Mouse (Mus musculus) stomach, embryonic 14.5 days (tissue): ENCODE data around the gene Nadsyn1. TPM values are rescaled to one million over a fixed set of nuclear protein-coding genes. Genes with fewer than 3 reads are reported as not detected.

Experiments
- ATAC-seq: fragments of 200-750 bp; cut with Nextera tagmentation; 2 replicates; pipeline ENCODE4 v1.8.0; 2017; ENCODE audit warnings: low read depth, moderate TSS enrichment; ENCODE audit not compliant: insufficient number of reproducible peaks, insufficient read depth, low FRiP score
- H3K27ac ChIP-seq: fragments of 300-500 bp; sonication (generic); 2 replicates; pipeline ENCODE4 v1.5.1; 2014; ENCODE audit warnings: mild to moderate bottlenecking, low read length, moderate library complexity, mixed read lengths
- H3K27me3 ChIP-seq: fragments of 300-500 bp; sonication (generic); 2 replicates; pipeline ENCODE4 v1.6.1; 2014; ENCODE audit warnings: low read length, control low read depth, mixed read lengths; ENCODE audit not compliant: control insufficient read depth, insufficient read depth
- H3K36me3 ChIP-seq: fragments of 300-500 bp; sonication (generic); 2 replicates; pipeline ENCODE4 v1.6.1; 2014; ENCODE audit warnings: mild to moderate bottlenecking, control low read depth, low read length, moderate library complexity, mixed read lengths; ENCODE audit not compliant: control insufficient read depth, insufficient read depth
- H3K4me1 ChIP-seq: fragments of 300-500 bp; sonication (generic); 2 replicates; pipeline ENCODE4 v1.6.1; 2014; ENCODE audit warnings: low read length, control low read depth, mixed read lengths; ENCODE audit not compliant: control insufficient read depth, insufficient read depth
- H3K4me2 ChIP-seq: fragments of 300-500 bp; sonication (generic); replicated peaks from 2 replicates; pipeline ENCODE4 v1.6.1; 2014; ENCODE audit warnings: low read depth, low read length, control low read depth
- H3K4me3 ChIP-seq: fragments of 300-500 bp; sonication (generic); 2 replicates; pipeline ENCODE4 v1.5.1; 2014; ENCODE audit warnings: low read depth, low read length, control low read depth
- H3K9ac ChIP-seq: fragments of 300-500 bp; sonication (generic); replicated peaks from 2 replicates; pipeline ENCODE4 v1.6.1; 2014; ENCODE audit warnings: low read depth, mild to moderate bottlenecking, control low read depth, low read length, moderate library complexity, mixed read lengths
- H3K9me3 ChIP-seq: fragments of 300-500 bp; sonication (generic); 2 replicates; pipeline ENCODE4 v1.6.1; 2016; ENCODE audit warnings: low read depth, low read length, control low read depth; ENCODE audit not compliant: control insufficient read depth
- WGBS: fragments of 180-500 bp; shearing (Covaris S2); extraction: QIAGEN DNeasy Blood & Tissue Kit; methylation state at CpG from one replicate; pipeline ENCODE4 v1.1.7; 2014; 5-methylcytosine and 5-hydroxymethylcytosine counted together
- polyA plus RNA-seq: library from polyadenylated mRNA; unstranded; fragments of >200 nt; fragmentation: Nextera tagmentation; extraction: Ambion mirVana; gene quantifications from 2 replicates; pipeline ENCODE4 v1.2.1, GENCODE M21; 2014

The Nadsyn1 gene
- polyA plus RNA-seq, 1 experiment from 2014 or later = 8.5 TPM

- H3K4me3 ChIP-seq = no peak overlapping the region
- no peaks in the 10 kb centered on the region for H3K27me3 ChIP-seq
- H3K36me3 ChIP-seq = peaks cover 20% of the 10 kb centered on the region
- no peaks in the 10 kb centered on the region for H3K9me3 ChIP-seq
- no peak overlapping the region for H3K4me2 ChIP-seq
- 58% methylated on average over 3 of the region's 3 CpGs for WGBS
- no peak overlapping the region for H3K9ac ChIP-seq
- no peak; the same call in 1 of the 2 replicates for ATAC-seq
- peaks cover 9% of the 10 kb centered on the region; the same call in 1 of the 2 replicates for H3K4me1 ChIP-seq
- H3K27ac ChIP-seq = no peak overlapping the region
Measured at GRCm38 (mm10) chr7:143834972-143835371, 12.3 kb upstream of the Nadsyn1 start.

- H3K36me3 ChIP-seq = peaks cover 20% of the 10 kb centered on the region
- H3K4me2 ChIP-seq = no peak overlapping the region
- ATAC-seq = no peak
- peaks cover 9% of the 10 kb centered on the region; the same call in 1 of the 2 replicates for H3K4me1 ChIP-seq
- H3K9ac ChIP-seq = no peak overlapping the region
- no peak overlapping the region for H3K27ac ChIP-seq
- 85% methylated on average over 2 of the region's 2 CpGs for WGBS
- H3K4me3 ChIP-seq = no peak overlapping the region
- no peaks in the 10 kb centered on the region for H3K27me3 ChIP-seq
- H3K9me3 ChIP-seq = no peaks in the 10 kb centered on the region
Measured at GRCm38 (mm10) chr7:143834316-143834715, 11.7 kb upstream of the Nadsyn1 start.

GRCm38 (mm10) chr7:143833581-143834190 lies 11.0 kb upstream of the Nadsyn1 start:
- Histone ChIP-seq H3K4me2 (no peak overlapping the region), H3K27me3 (no peaks in the 10 kb centered on the region), H3K4me1 (peaks cover 9% of the 10 kb centered on the region; the same call in 1 of the 2 replicates), H3K36me3 (peaks cover 19% of the 10 kb centered on the region), H3K9ac (no peak overlapping the region), H3K27ac (no peak overlapping the region), H3K9me3 (no peaks in the 10 kb centered on the region), H3K4me3 (no peak overlapping the region)
- 80% methylated on average over 6 of the region's 6 CpGs for WGBS
- ATAC-seq = no peak

GRCm38 (mm10) chr7:143832611-143833010 lies 10.0 kb upstream of the Nadsyn1 start:
- Histone ChIP-seq H3K4me1 (peaks cover 9% of the 10 kb centered on the region; the same call in 1 of the 2 replicates), H3K9ac (no peak overlapping the region), H3K27ac (no peak overlapping the region), H3K36me3 (peaks cover 8% of the 10 kb centered on the region; the same call in 1 of the 2 replicates), H3K9me3 (no peaks in the 10 kb centered on the region), H3K27me3 (no peaks in the 10 kb centered on the region), H3K4me3 (no peak overlapping the region), H3K4me2 (no peak overlapping the region)
- WGBS = 85% methylated on average over 2 of the region's 2 CpGs
- no peak for ATAC-seq

- Histone ChIP-seq H3K36me3 (peaks cover 4% of the 10 kb centered on the region; the same call in 1 of the 2 replicates), H3K9ac (no peak overlapping the region), H3K4me3 (no peak overlapping the region), H3K9me3 (no peaks in the 10 kb centered on the region), H3K27me3 (no peaks in the 10 kb centered on the region), H3K4me2 (no peak overlapping the region), H3K4me1 (peaks cover 9% of the 10 kb centered on the region; the same call in 1 of the 2 replicates), H3K27ac (no peak overlapping the region)
- 77% methylated on average over 8 of the region's 8 CpGs for WGBS
- ATAC-seq = no peak
Measured at GRCm38 (mm10) chr7:143832196-143832595, 9.5 kb upstream of the Nadsyn1 start.

GRCm38 (mm10) chr7:143830399-143830798 lies 7.8 kb upstream of the Nadsyn1 start:
- Histone ChIP-seq H3K27me3 (no peaks in the 10 kb centered on the region), H3K4me3 (peak overlapping the region; percentile 48), H3K27ac (peak overlapping the region; percentile 53; the same call in 1 of the 2 replicates), H3K9ac (peak overlapping the region; percentile 28), H3K9me3 (no peaks in the 10 kb centered on the region), H3K4me1 (peaks cover 9% of the 10 kb centered on the region; the same call in 1 of the 2 replicates), H3K36me3 (no peaks in the 10 kb centered on the region), H3K4me2 (peak overlapping the region; percentile 69)
- ATAC-seq = peak; percentile 3; the same call in 1 of the 2 replicates
- 6% methylated on average over 6 of the region's 6 CpGs for whole genome bisulfite sequencing

- H3K9me3 ChIP-seq = no peaks in the 10 kb centered on the region
- ATAC-seq = peak; percentile 99
- peak overlapping the region; percentile 69 for H3K4me2 ChIP-seq
- 0% methylated on average over 37 of the region's 37 CpGs for WGBS
- H3K9ac ChIP-seq = peak overlapping the region; percentile 48; the same call in 1 of the 2 replicates
- no peaks in the 10 kb centered on the region for H3K36me3 ChIP-seq
- H3K4me3 ChIP-seq = peak overlapping the region; percentile 48
- H3K27ac ChIP-seq = peak overlapping the region; percentile 90
- peaks cover 9% of the 10 kb centered on the region; the same call in 1 of the 2 replicates for H3K4me1 ChIP-seq
- no peaks in the 10 kb centered on the region for H3K27me3 ChIP-seq
Measured at GRCm38 (mm10) chr7:143829504-143830331, 7.1 kb upstream of the Nadsyn1 start.

- Histone ChIP-seq H3K9me3 (no peaks in the 10 kb centered on the region), H3K4me2 (no peak overlapping the region), H3K36me3 (no peaks in the 10 kb centered on the region), H3K4me1 (peaks cover 14% of the 10 kb centered on the region), H3K9ac (no peak overlapping the region), H3K4me3 (no peak overlapping the region), H3K27me3 (no peaks in the 10 kb centered on the region), H3K27ac (no peak overlapping the region)
- no peak for ATAC-seq
- 89% methylated on average over 2 of the region's 2 CpGs for WGBS
Measured at GRCm38 (mm10) chr7:143826985-143827384, 4.3 kb upstream of the Nadsyn1 start.
